Mouse (Mus musculus) lung, postnatal 14 days (tissue): ENCODE data around the gene Larp4.

ENCODE experiments used
- DNase-seq: peaks from one replicate; pipeline ENCODE4 v3.0.0; 2021

Larp4 gene

DNA sequence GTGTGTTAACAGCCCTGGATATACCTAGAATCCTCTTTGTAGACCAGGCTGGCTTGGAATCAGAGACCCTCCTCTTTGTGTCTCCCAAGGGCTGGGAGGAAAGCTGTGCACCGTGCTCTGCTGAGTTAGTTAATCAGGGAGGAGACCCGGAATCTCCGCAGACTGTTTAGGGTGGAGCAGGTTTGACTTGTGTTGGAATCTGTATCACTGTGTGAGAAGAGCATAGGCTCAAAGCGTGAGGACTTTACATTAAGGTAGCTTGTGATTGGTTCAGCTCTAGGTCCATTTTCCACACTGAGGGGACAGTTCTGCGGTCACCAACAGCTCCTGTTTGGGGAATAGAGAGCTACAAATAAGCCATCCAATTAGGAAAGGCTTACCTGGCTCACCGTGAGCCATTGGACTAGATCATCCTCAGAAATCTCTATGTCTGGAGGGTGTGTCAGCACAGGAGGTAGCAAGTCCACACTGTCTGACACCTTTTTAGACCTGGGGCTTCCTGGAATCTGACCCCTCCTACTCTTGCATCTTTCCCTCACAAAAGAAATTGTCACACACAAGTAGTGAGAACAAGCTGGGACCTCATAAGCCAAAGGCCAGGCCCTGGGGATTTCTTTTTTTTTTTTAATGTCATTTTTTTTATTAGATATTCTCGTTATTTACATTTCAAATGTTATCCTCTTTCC, 89.9 kb downstream of the Larp4 start:
- no peak for DNase-seq

DNA sequence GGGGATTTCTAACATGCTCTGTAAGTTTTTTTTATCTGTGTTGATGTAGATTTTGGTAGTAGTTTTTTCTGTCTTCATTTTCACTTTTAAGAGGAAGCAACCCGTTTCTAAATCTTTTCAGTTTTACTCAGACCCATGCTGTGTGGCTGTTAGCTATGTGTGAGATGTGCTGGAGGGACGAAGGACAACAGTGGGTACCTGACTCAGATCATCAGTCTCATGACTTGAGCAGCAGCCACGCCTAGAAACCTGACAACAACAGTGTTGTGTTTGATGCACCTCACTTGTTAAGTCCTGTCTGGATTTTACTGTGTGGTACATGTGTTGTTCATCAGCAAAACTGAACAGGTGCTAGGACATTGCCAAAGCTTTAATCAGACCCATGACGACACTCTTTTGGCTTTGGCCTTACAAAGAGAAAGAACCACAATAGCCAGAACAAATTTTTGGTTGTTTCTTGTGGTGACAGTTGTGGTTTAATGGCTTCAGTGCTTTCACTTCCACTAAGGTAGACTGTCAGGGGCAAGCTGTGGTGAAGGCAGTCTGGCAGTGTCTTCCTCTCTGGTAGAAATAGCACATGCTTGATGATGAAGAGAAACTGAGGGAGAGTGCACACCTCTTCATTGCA, 90.8 kb downstream of the Larp4 start:
- DNase-seq: no peak

DNA sequence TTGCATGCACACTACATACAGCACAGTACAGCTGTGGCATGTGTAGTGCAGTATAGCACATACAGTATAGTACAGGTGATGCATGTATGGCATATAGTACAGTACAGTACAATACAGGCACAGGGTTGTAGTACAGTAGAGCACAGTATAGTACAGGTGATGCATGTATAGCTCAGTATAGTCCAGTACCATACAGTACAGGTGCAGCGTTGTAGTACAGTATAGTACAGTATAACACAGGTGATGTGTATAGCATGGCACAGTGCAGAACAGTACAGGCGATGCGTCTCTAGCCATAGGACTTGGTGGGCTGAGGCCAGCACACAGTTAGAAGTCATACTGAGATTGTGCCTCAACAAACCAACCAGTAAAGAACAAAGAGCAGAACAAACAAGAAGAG, 91.5 kb downstream of the Larp4 start:
- DNase-seq: no peak

DNA sequence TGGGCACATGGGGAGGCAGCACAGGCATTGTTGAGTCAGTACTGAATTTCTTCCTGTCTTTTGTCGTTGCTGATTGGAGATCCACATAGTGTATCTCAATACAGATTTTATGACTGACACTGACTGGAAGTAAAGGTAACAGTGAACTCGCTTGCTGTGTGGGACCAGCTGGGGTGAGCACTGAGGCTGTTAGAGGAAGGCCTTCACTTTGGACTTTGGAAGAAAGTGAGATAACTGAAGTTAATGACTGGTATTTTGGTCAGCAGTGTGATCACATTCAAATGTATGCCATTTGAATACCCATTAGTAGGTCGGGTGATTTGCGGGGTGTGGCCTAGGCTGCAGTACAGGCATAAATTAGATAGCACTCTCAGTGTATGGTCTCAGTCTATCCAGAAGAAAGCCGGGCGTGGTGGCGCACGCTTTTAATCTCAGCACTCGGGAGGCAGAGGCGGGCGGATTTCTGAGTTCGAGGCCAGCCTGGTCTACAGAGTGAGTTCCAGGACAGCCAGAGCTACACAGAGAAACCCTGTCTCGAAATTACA, 93.4 kb downstream of the Larp4 start:
- DNase-seq: no peak
